Mouse (Mus musculus): ENCODE results near the gene Stradb. TPM values are rescaled to one million over a fixed set of nuclear protein-coding genes. Genes with fewer than 3 reads are reported as not detected.
A peak's percentile ranks its signal among the peaks of the same experiment; 100 is the strongest.

Stradb gene
- polyA plus RNA-seq, 1 experiment from 2014 or later, result 27.9 TPM

- H3K27ac ChIP-seq, result no peak overlapping the region
- H3K4me1 ChIP-seq, result peaks cover 8% of the 10 kb centered on the region; the same call in 1 of the 2 replicates
- H3K27me3 ChIP-seq, result no peaks in the 10 kb centered on the region
- no peaks in the 10 kb centered on the region for H3K36me3 ChIP-seq
- no peak overlapping the region for H3K4me3 ChIP-seq
- no peak overlapping the region for H3K9ac ChIP-seq
- no peak overlapping the region for H3K4me2 ChIP-seq
- no peak for ATAC-seq (ENCODE audit: borderline replicate concordance, extremely low read depth, low FRiP score, low TSS enrichment)
- no peaks in the 10 kb centered on the region for H3K9me3 ChIP-seq
Measured at GRCm38 (mm10) chr1:58962865-58963264, 10.5 kb upstream of the Stradb start.

GRCm38 (mm10) chr1:58967534-58967933, 5.8 kb upstream of the Stradb start:
- no peak overlapping the region for H3K4me3 ChIP-seq
- H3K9me3 ChIP-seq, result no peaks in the 10 kb centered on the region
- WGBS, result 39% methylated on average over 4 of the region's 4 CpGs
- H3K27ac ChIP-seq, result no peak overlapping the region
- H3K27me3 ChIP-seq, result no peaks in the 10 kb centered on the region
- H3K4me2 ChIP-seq, result no peak overlapping the region
- peaks cover 10% of the 10 kb centered on the region; the same call in 1 of the 2 replicates for H3K4me1 ChIP-seq
- no peaks in the 10 kb centered on the region for H3K36me3 ChIP-seq
- H3K9ac ChIP-seq, result no peak overlapping the region
- no peak for ATAC-seq (ENCODE audit: borderline replicate concordance, extremely low read depth, low FRiP score, low TSS enrichment)

- no peak overlapping the region for H3K9ac ChIP-seq
- no peaks in the 10 kb centered on the region for H3K36me3 ChIP-seq
- no peak overlapping the region for H3K4me3 ChIP-seq
- H3K4me1 ChIP-seq, result peaks cover 16% of the 10 kb centered on the region; the same call in 1 of the 2 replicates
- H3K9me3 ChIP-seq, result no peaks in the 10 kb centered on the region
- H3K4me2 ChIP-seq, result no peak overlapping the region
- WGBS, result 66% methylated on average over 5 of the region's 5 CpGs
- no peak overlapping the region for H3K27ac ChIP-seq
- H3K27me3 ChIP-seq, result no peaks in the 10 kb centered on the region
- no peak for ATAC-seq (ENCODE audit: borderline replicate concordance, extremely low read depth, low FRiP score, low TSS enrichment)
Measured at GRCm38 (mm10) chr1:58970054-58970453, 3.3 kb upstream of the Stradb start.

GRCm38 (mm10) chr1:58971097-58971496, 2.2 kb upstream of the Stradb start:
- Histone ChIP-seq H3K9ac (no peak overlapping the region), H3K9me3 (no peaks in the 10 kb centered on the region), H3K4me1 (peaks cover 16% of the 10 kb centered on the region; the same call in 1 of the 2 replicates), H3K4me2 (no peak overlapping the region), H3K4me3 (no peak overlapping the region), H3K27me3 (no peaks in the 10 kb centered on the region), H3K36me3 (no peaks in the 10 kb centered on the region), H3K27ac (no peak overlapping the region)
- no peak for ATAC-seq (ENCODE audit: borderline replicate concordance, extremely low read depth, low FRiP score, low TSS enrichment)
- 86% methylated on average over 6 of the region's 6 CpGs for WGBS

- under 1% methylated on average over 28 of the region's 28 CpGs for WGBS
- Histone ChIP-seq H3K36me3 (no peaks in the 10 kb centered on the region), H3K4me2 (peak overlapping the region; percentile 52), H3K27me3 (no peaks in the 10 kb centered on the region), H3K9me3 (no peaks in the 10 kb centered on the region), H3K4me3 (peak overlapping the region; percentile 95), H3K9ac (peak overlapping the region; percentile 92), H3K27ac (peak overlapping the region; percentile 77), H3K4me1 (peaks cover 16% of the 10 kb centered on the region; the same call in 1 of the 2 replicates)
- no peak for ATAC-seq (ENCODE audit: borderline replicate concordance, extremely low read depth, low FRiP score, low TSS enrichment)
Measured at GRCm38 (mm10) chr1:58972851-58973365, 414 bp upstream of the Stradb start.

- H3K36me3 ChIP-seq, result peaks cover 29% of the 10 kb centered on the region; the same call in 1 of the 2 replicates
- WGBS, result 85% methylated on average over 3 of the region's 3 CpGs
- no peaks in the 10 kb centered on the region for H3K27me3 ChIP-seq
- H3K4me1 ChIP-seq, result no peaks in the 10 kb centered on the region
- H3K4me2 ChIP-seq, result no peak overlapping the region
- no peak overlapping the region for H3K27ac ChIP-seq
- no peaks in the 10 kb centered on the region for H3K9me3 ChIP-seq
- ATAC-seq (ENCODE audit: borderline replicate concordance, extremely low read depth, low FRiP score, low TSS enrichment), result no peak
- no peak overlapping the region for H3K9ac ChIP-seq
- no peak overlapping the region for H3K4me3 ChIP-seq
Measured at GRCm38 (mm10) chr1:58982276-58982675, 9.0 kb downstream of the Stradb start.

GRCm38 (mm10) chr1:58984586-58984985, 11.3 kb downstream of the Stradb start:
- WGBS, result 84% methylated on average over 5 of the region's 5 CpGs

GRCm38 (mm10) chr1:58993144-58993543, 19.8 kb downstream of the Stradb start:
- H3K4me1 ChIP-seq, result no peaks in the 10 kb centered on the region
- no peak overlapping the region for H3K27ac ChIP-seq
- ATAC-seq (ENCODE audit: borderline replicate concordance, extremely low read depth, low FRiP score, low TSS enrichment), result no peak
- H3K9me3 ChIP-seq, result no peaks in the 10 kb centered on the region
- H3K27me3 ChIP-seq, result no peaks in the 10 kb centered on the region
- no peak overlapping the region for H3K9ac ChIP-seq
- no peak overlapping the region for H3K4me2 ChIP-seq
- H3K36me3 ChIP-seq, result peaks cover 14% of the 10 kb centered on the region
- 87% methylated on average over 7 of the region's 7 CpGs for WGBS
- H3K4me3 ChIP-seq, result no peak overlapping the region

More at GRCm38 (mm10) chr1:58984586-58984985, 11.3 kb downstream of the Stradb start:
- no peaks in the 10 kb centered on the region for H3K27me3 ChIP-seq
- no peaks in the 10 kb centered on the region for H3K4me1 ChIP-seq
- peaks cover 33% of the 10 kb centered on the region for H3K36me3 ChIP-seq
- no peak overlapping the region for H3K4me2 ChIP-seq
- H3K4me3 ChIP-seq, result no peak overlapping the region
- H3K27ac ChIP-seq, result no peak overlapping the region; the same call in 1 of the 2 replicates
- no peak for ATAC-seq (ENCODE audit: borderline replicate concordance, extremely low read depth, low FRiP score, low TSS enrichment)
- H3K9me3 ChIP-seq, result no peaks in the 10 kb centered on the region
- H3K9ac ChIP-seq, result no peak overlapping the region

GRCm38 (mm10) chr1:58993723-58994122, 20.4 kb downstream of the Stradb start:
- H3K4me2 ChIP-seq, result no peak overlapping the region
- 23% methylated on average over 1 of the region's 1 CpGs for WGBS
- H3K4me3 ChIP-seq, result no peak overlapping the region
- no peaks in the 10 kb centered on the region for H3K9me3 ChIP-seq
- H3K27ac ChIP-seq, result no peak overlapping the region
- H3K27me3 ChIP-seq, result no peaks in the 10 kb centered on the region
- no peak overlapping the region for H3K9ac ChIP-seq
- no peaks in the 10 kb centered on the region for H3K4me1 ChIP-seq
- no peak for ATAC-seq (ENCODE audit: borderline replicate concordance, extremely low read depth, low FRiP score, low TSS enrichment)
- peaks cover 14% of the 10 kb centered on the region for H3K36me3 ChIP-seq

GRCm38 (mm10) chr1:58995313-58995712, 22.0 kb downstream of the Stradb start:
- Histone ChIP-seq H3K4me3 (no peak overlapping the region), H3K36me3 (peaks cover 11% of the 10 kb centered on the region), H3K4me2 (no peak overlapping the region), H3K27ac (no peak overlapping the region), H3K9ac (no peak overlapping the region), H3K27me3 (no peaks in the 10 kb centered on the region), H3K9me3 (no peaks in the 10 kb centered on the region), H3K4me1 (no peaks in the 10 kb centered on the region)
- ATAC-seq (ENCODE audit: borderline replicate concordance, extremely low read depth, low FRiP score, low TSS enrichment), result no peak
- WGBS, result 87% methylated on average over 5 of the region's 5 CpGs

- H3K9ac ChIP-seq, result no peak overlapping the region
- WGBS, result 21% methylated on average over 4 of the region's 4 CpGs
- no peak overlapping the region for H3K4me3 ChIP-seq
- H3K36me3 ChIP-seq, result no peaks in the 10 kb centered on the region
- no peaks in the 10 kb centered on the region for H3K27me3 ChIP-seq
- no peaks in the 10 kb centered on the region for H3K9me3 ChIP-seq
- no peak overlapping the region for H3K27ac ChIP-seq
- no peak overlapping the region for H3K4me2 ChIP-seq
- ATAC-seq (ENCODE audit: borderline replicate concordance, extremely low read depth, low FRiP score, low TSS enrichment), result no peak
- H3K4me1 ChIP-seq, result no peaks in the 10 kb centered on the region; the same call in 1 of the 2 replicates
Measured at GRCm38 (mm10) chr1:59009250-59009649, 35.9 kb downstream of the Stradb start.

GRCm38 (mm10) chr1:59021556-59021955, 48.2 kb downstream of the Stradb start:
- H3K36me3 ChIP-seq, result no peaks in the 10 kb centered on the region
- ATAC-seq (ENCODE audit: borderline replicate concordance, extremely low read depth, low FRiP score, low TSS enrichment), result no peak
- 73% methylated on average over 3 of the region's 3 CpGs for WGBS

GRCm38 (mm10) chr1:59037723-59038122, 64.4 kb downstream of the Stradb start:
- H3K36me3 ChIP-seq, result no peaks in the 10 kb centered on the region
- no peak overlapping the region for H3K4me2 ChIP-seq
- no peaks in the 10 kb centered on the region for H3K9me3 ChIP-seq
- WGBS, result 75% methylated on average over 5 of the region's 5 CpGs
- no peak overlapping the region for H3K27ac ChIP-seq
- no peak for ATAC-seq (ENCODE audit: borderline replicate concordance, extremely low read depth, low FRiP score, low TSS enrichment)
- H3K9ac ChIP-seq, result no peak overlapping the region
- H3K4me3 ChIP-seq, result no peak overlapping the region
- no peaks in the 10 kb centered on the region for H3K4me1 ChIP-seq
- H3K27me3 ChIP-seq, result no peaks in the 10 kb centered on the region

More at GRCm38 (mm10) chr1:59021556-59021955, 48.2 kb downstream of the Stradb start:
- H3K9me3 ChIP-seq, result no peaks in the 10 kb centered on the region
- H3K4me3 ChIP-seq, result no peak overlapping the region
- no peaks in the 10 kb centered on the region for H3K27me3 ChIP-seq
- H3K4me1 ChIP-seq, result no peaks in the 10 kb centered on the region
- H3K9ac ChIP-seq, result no peak overlapping the region
- H3K27ac ChIP-seq, result no peak overlapping the region
- H3K4me2 ChIP-seq, result no peak overlapping the region

All from lung, embryonic 15.5 days (tissue).